Comparison of ENCODE assay signal across 15 mouse cellular contexts in the genomic region with DNA sequence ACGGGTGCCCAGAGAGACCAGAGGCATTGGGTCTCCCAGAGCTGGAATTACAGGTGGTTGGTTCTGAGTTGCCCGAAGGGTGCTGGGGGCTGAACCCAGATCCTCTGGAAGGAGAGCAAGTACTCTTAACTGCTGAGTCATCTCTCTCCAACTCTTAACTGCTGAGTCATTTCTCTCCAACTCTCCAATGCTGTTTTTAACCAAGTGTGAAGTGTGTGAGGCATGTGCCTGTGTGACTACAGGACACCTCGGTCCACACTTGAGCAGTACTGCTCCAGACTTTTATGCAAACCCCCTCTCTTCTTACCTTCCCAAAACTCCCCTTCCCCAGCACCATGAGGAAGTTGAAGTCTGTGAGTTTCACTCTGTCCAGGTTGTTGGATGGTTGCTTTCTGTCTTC.
DNase-seq lines count a peak whose midpoint lies in the region; ATAC-seq and TF ChIP-seq lines count a peak whose summit lies in the region.
"Had no signal": no experiment of that assay in that cellular context is flagged by ENCODE, and none has a peak within 500 bp of the region (broad histone marks: within the 10 kb centered on the region; RNA-seq: fewer than 3 reads in every experiment).

No protein-coding gene starts in this region.

- no peak overlapping the region for H3K4me3 ChIP-seq in embryonic facial prominence, embryonic 13.5 days
- no peak overlapping the region for H3K4me3 ChIP-seq in embryonic facial prominence, embryonic 10.5 days
- no peak overlapping the region for H3K4me3 ChIP-seq in MEL (ENCODE audit: control insufficient read depth in 1 of 2, insufficient read depth in 1 of 2, low read depth in 2 of 2, low read length in 2 of 2)
- H3K4me3 ChIP-seq in liver, postnatal 0 days (ENCODE audit: low read depth, low read length), result no peak overlapping the region
- H3K4me3 ChIP-seq in midbrain, embryonic 13.5 days (replicated peaks), result no peak overlapping the region

- peaks cover 15% of the 10 kb centered on the region for H3K4me1 ChIP-seq in embryonic facial prominence, embryonic 13.5 days
- H3K4me1 ChIP-seq in embryonic facial prominence, embryonic 10.5 days, result peaks cover 14% of the 10 kb centered on the region
- H3K4me1 ChIP-seq in MEL (ENCODE audit: control insufficient read depth in 1 of 2, insufficient read depth in 2 of 2, low read length in 2 of 2), result peaks cover 0 to 3% of the 10 kb centered on the region in 2 experiments; a peak in 3 of 4 replicates
- no peaks in the 10 kb centered on the region for H3K4me1 ChIP-seq in liver, postnatal 0 days (ENCODE audit: insufficient read depth)
- peaks cover 13% of the 10 kb centered on the region for H3K4me1 ChIP-seq in midbrain, embryonic 13.5 days (replicated peaks)

- no peak for TF ChIP-seq POLR2A in MEL (IDR thresholded peaks at IDR 0.05; ENCODE audit: control insufficient read depth in 1 of 2, insufficient read depth in 1 of 2, low read depth in 1 of 2, low read length in 2 of 2, poor library complexity in 1 of 2)

- peaks cover 30% of the 10 kb centered on the region for H3K27me3 ChIP-seq in embryonic facial prominence, embryonic 13.5 days
- H3K27me3 ChIP-seq in embryonic facial prominence, embryonic 10.5 days (replicated peaks; ENCODE audit: low read depth, poor library complexity, severe bottlenecking), result 0 out of 2 replicates have a peak, but pooled peaks cover 3% of the 10 kb centered on the region
- no peaks in the 10 kb centered on the region for H3K27me3 ChIP-seq in MEL (ENCODE audit: control insufficient read depth in 1 of 2, insufficient read depth in 2 of 2, low read length in 2 of 2)
- no peaks in the 10 kb centered on the region for H3K27me3 ChIP-seq in liver, postnatal 0 days (ENCODE audit: insufficient read depth, low read length)
- peaks cover 4% of the 10 kb centered on the region; the same call in 1 of the 2 replicates for H3K27me3 ChIP-seq in midbrain, embryonic 13.5 days

- no peak overlapping the region for H3K4me2 ChIP-seq in embryonic facial prominence, embryonic 13.5 days
- no peak overlapping the region for H3K4me2 ChIP-seq in liver, postnatal 0 days (ENCODE audit: low read depth, low read length)
- no peak overlapping the region for H3K4me2 ChIP-seq in midbrain, embryonic 13.5 days (replicated peaks)
- H3K4me2 ChIP-seq: midbrain, embryonic 11.5 days had no signal

- TF ChIP-seq EP300 in MEL (IDR thresholded peaks at IDR 0.05; ENCODE audit: low read depth in 1 of 2, low read length in 2 of 2), result peak; percentile 54 to 75
- no peak for TF ChIP-seq EP300 in liver, postnatal 0 days (IDR thresholded peaks at IDR 0.05; ENCODE audit: low read depth)

- no peak for ATAC-seq in embryonic facial prominence, embryonic 13.5 days (ENCODE audit: insufficient number of reproducible peaks, insufficient read depth, low FRiP score, low TSS enrichment, low read depth)
- ATAC-seq in liver, postnatal 0 days, result peak; percentile 56
- ATAC-seq in midbrain, embryonic 13.5 days, result no peak
- ATAC-seq in activated CD4-positive, CD25-positive, alpha-beta regulatory T cell, adult 4 months, result no peak
- ATAC-seq: hindbrain, postnatal 0 days had no signal

- TF ChIP-seq CTCF in MEL (IDR thresholded peaks at IDR 0.05 in 2 of 3, conservative IDR thresholded peaks at IDR 0.05 in 1 of 3; ENCODE audit: control insufficient read depth in 1 of 3, insufficient read depth in 1 of 3, low read depth in 2 of 3, low read length in 3 of 3, poor library complexity in 1 of 3, severe bottlenecking in 1 of 3), result no peak
- no peak for TF ChIP-seq CTCF in liver, postnatal 0 days (IDR thresholded peaks at IDR 0.05; ENCODE audit: low read depth)

- TF ChIP-seq RAD21 in MEL (IDR thresholded peaks at IDR 0.05; ENCODE audit: low read depth, low read length), result no peak

- no peaks in the 10 kb centered on the region for H3K36me3 ChIP-seq in embryonic facial prominence, embryonic 13.5 days
- H3K36me3 ChIP-seq in embryonic facial prominence, embryonic 10.5 days (replicated peaks), result no peaks in the 10 kb centered on the region
- H3K36me3 ChIP-seq in MEL (ENCODE audit: control insufficient read depth in 1 of 2, insufficient read depth in 2 of 2, low read length in 2 of 2), result peaks cover 0 to 3% of the 10 kb centered on the region in 2 experiments; a peak in 2 of 4 replicates
- H3K36me3 ChIP-seq in liver, postnatal 0 days (replicated peaks; ENCODE audit: insufficient read depth, low read length), result peaks cover 5% of the 10 kb centered on the region; the same call in 1 of the 2 replicates
- H3K36me3 ChIP-seq in midbrain, embryonic 13.5 days, result no peaks in the 10 kb centered on the region

- no peak for DNase-seq in embryonic facial prominence, embryonic 10.5 days (ENCODE audit: low spot score)
- DNase-seq in MEL (ENCODE audit: low read depth, low spot score), result peak; percentile 85
- DNase-seq in c-Kit-positive CD71-positive TER-119-positive erythroid progenitor cells, embryonic 14.5 days (ENCODE audit: low spot score), result peak; percentile 54
- no peak for DNase-seq in liver, postnatal 0 days
- no peak for DNase-seq in retina, postnatal 1 day
- DNase-seq: B cell, adult 2 months; cerebellum, adult 18-20 months; heart, postnatal 14 days; lung, postnatal 14 days; right cerebral cortex, postnatal 25 days had no signal

- H3K9me3 ChIP-seq in embryonic facial prominence, embryonic 13.5 days, result no peaks in the 10 kb centered on the region
- no peaks in the 10 kb centered on the region for H3K9me3 ChIP-seq in embryonic facial prominence, embryonic 10.5 days
- no peaks in the 10 kb centered on the region for H3K9me3 ChIP-seq in MEL (replicated peaks; ENCODE audit: insufficient read depth, low read length)
- H3K9me3 ChIP-seq in liver, postnatal 0 days (ENCODE audit: low read length), result no peaks in the 10 kb centered on the region
- no peaks in the 10 kb centered on the region for H3K9me3 ChIP-seq in midbrain, embryonic 13.5 days

- no peak overlapping the region for H3K9ac ChIP-seq in embryonic facial prominence, embryonic 13.5 days
- no peak overlapping the region for H3K9ac ChIP-seq in MEL (ENCODE audit: control insufficient read depth, low read depth, low read length, poor library complexity, severe bottlenecking)
- no peak overlapping the region for H3K9ac ChIP-seq in liver, postnatal 0 days (replicated peaks)
- no peak overlapping the region for H3K9ac ChIP-seq in midbrain, embryonic 13.5 days (replicated peaks)

- peak overlapping the region; percentile 48; the same call in 1 of the 2 replicates for H3K27ac ChIP-seq in embryonic facial prominence, embryonic 13.5 days
- no peak overlapping the region for H3K27ac ChIP-seq in embryonic facial prominence, embryonic 10.5 days (replicated peaks)
- peak overlapping the region; percentile 13; the same call in 1 of the 2 replicates for H3K27ac ChIP-seq in MEL (ENCODE audit: control insufficient read depth, low read depth, low read length)
- H3K27ac ChIP-seq in liver, postnatal 0 days (ENCODE audit: low read depth), result no peak overlapping the region
- no peak overlapping the region for H3K27ac ChIP-seq in midbrain, embryonic 13.5 days
- H3K27ac ChIP-seq: hindbrain, postnatal 0 days had no signal

- no peaks in the 10 kb centered on the region for H3K79me2 ChIP-seq in MEL (ENCODE audit: control insufficient read depth, insufficient read depth, low read length, poor library complexity)

- 86% methylated on average over 3 of the region's 3 CpGs for WGBS in embryonic facial prominence, embryonic 13.5 days
- WGBS in embryonic facial prominence, embryonic 10.5 days, result 91% methylated on average over 3 of the region's 3 CpGs
- 88% methylated on average over 3 of the region's 3 CpGs for WGBS in liver, postnatal 0 days (ENCODE audit: insufficient replicate concordance)
- 93% methylated on average over 3 of the region's 3 CpGs for WGBS in midbrain, embryonic 13.5 days

TF ChIP-seq in MEL, 35 proteins besides CTCF, POLR2A, EP300 and RAD21:
- TF ChIP-seq GABPA (IDR thresholded peaks at IDR 0.05; ENCODE audit: low read depth, low read length) (peak; percentile 96), MAX (IDR thresholded peaks at IDR 0.05; ENCODE audit: low read length) (peak; percentile 71; the same call in 1 of the 2 replicates), ETS1 (IDR thresholded peaks at IDR 0.05; ENCODE audit: low read depth, low read length) (peak; percentile 81), MAFK (IDR thresholded peaks at IDR 0.05; ENCODE audit: borderline replicate concordance, low read depth, low read length) (peak; percentile 97), MAZ (IDR thresholded peaks at IDR 0.05; ENCODE audit: low read depth, low read length) (no peak), ZNF384 (IDR thresholded peaks at IDR 0.05; ENCODE audit: low read depth, low read length) (no peak), MYC (IDR thresholded peaks at IDR 0.05; ENCODE audit: low read depth, low read length) (peak; percentile 70), MXI1 (IDR thresholded peaks at IDR 0.05; ENCODE audit: low read depth, low read length) (0 out of 2 replicates have a peak, but pooled peaks have one; percentile 25), SIN3A (IDR thresholded peaks at IDR 0.05; ENCODE audit: low read length) (peak; percentile 45; the same call in 1 of the 2 replicates)

Comparison
In these comparisons a context has a peak if more than half of its experiments do, and no peak if none do; other contexts are left out.
1. H3K27ac ChIP-seq: peak in embryonic facial prominence, embryonic 13.5 days (single experiment) and MEL (single experiment); none in embryonic facial prominence, embryonic 10.5 days (single experiment), liver, postnatal 0 days (single experiment) and midbrain, embryonic 13.5 days (single experiment).
2. DNase-seq: peak in MEL (single experiment) and c-Kit-positive CD71-positive TER-119-positive erythroid progenitor cells, embryonic 14.5 days (single experiment); none in embryonic facial prominence, embryonic 10.5 days (single experiment), liver, postnatal 0 days (single experiment) and retina, postnatal 1 day (single experiment).